Mouse (Mus musculus) heart, embryonic 16.5 days (tissue): ENCODE results near the gene Ufd1. TPM values are rescaled to one million over a fixed set of nuclear protein-coding genes. Genes with fewer than 3 reads are reported as not detected.
A peak's percentile ranks its signal among the peaks of the same experiment; 100 is the strongest.

Source experiments
- ATAC-seq: fragments of 200-750 bp; cut with Nextera tagmentation; replicated peaks from 2 replicates; pipeline ENCODE4 v1.8.0; 2017; ENCODE audit warnings: moderate number of reproducible peaks; ENCODE audit not compliant: insufficient read depth, low FRiP score; ENCODE audit errors: extremely low read depth
- H3K27ac ChIP-seq: fragments of 300-500 bp; sonication (generic); 2 replicates; pipeline ENCODE4 v1.5.1; 2014; ENCODE audit warnings: mild to moderate bottlenecking, low read length, control low read depth, moderate library complexity
- H3K27me3 ChIP-seq: fragments of 300-500 bp; sonication (generic); 2 replicates; pipeline ENCODE4 v1.6.1; 2014; ENCODE audit warnings: low read length, mixed read lengths; ENCODE audit not compliant: control insufficient read depth, insufficient read depth
- H3K36me3 ChIP-seq: fragments of 300-500 bp; sonication (generic); 2 replicates; pipeline ENCODE4 v1.6.1; 2014; ENCODE audit not compliant: control insufficient read depth, insufficient read depth
- H3K4me1 ChIP-seq: fragments of 300-500 bp; sonication (generic); 2 replicates; pipeline ENCODE4 v1.6.1; 2014; ENCODE audit warnings: low read length, mixed read lengths; ENCODE audit not compliant: control insufficient read depth, insufficient read depth
- H3K4me2 ChIP-seq: fragments of 300-500 bp; sonication (generic); 2 replicates; pipeline ENCODE4 v1.6.1; 2014; ENCODE audit warnings: low read depth, mild to moderate bottlenecking, control low read depth, low read length
- H3K4me3 ChIP-seq: fragments of 300-500 bp; sonication (generic); 2 replicates; pipeline ENCODE4 v1.5.1; 2014; ENCODE audit warnings: mild to moderate bottlenecking, control low read depth, low read length
- H3K9ac ChIP-seq: fragments of 300-500 bp; sonication (generic); 2 replicates; pipeline ENCODE4 v1.6.1; 2014; ENCODE audit warnings: low read length, control low read depth
- H3K9me3 ChIP-seq: fragments of 300-500 bp; sonication (generic); replicated peaks from 2 replicates; pipeline ENCODE4 v1.6.1; 2016; ENCODE audit warnings: low read length; ENCODE audit not compliant: control insufficient read depth
- WGBS: fragments of 180-500 bp; shearing (Covaris S2); extraction: QIAGEN DNeasy Blood & Tissue Kit; methylation state at CpG from one replicate; pipeline ENCODE4 v1.1.7; 2014; 5-methylcytosine and 5-hydroxymethylcytosine counted together
- polyA plus RNA-seq: library from polyadenylated mRNA; unstranded; fragments of >200 nt; fragmentation: Nextera tagmentation; extraction: Ambion mirVana; gene quantifications from 2 replicates; pipeline ENCODE4 v1.2.1, GENCODE M21; 2015

Gene Ufd1
- polyA plus RNA-seq, 1 experiment from 2014 or later: 75.5 TPM

DNA sequence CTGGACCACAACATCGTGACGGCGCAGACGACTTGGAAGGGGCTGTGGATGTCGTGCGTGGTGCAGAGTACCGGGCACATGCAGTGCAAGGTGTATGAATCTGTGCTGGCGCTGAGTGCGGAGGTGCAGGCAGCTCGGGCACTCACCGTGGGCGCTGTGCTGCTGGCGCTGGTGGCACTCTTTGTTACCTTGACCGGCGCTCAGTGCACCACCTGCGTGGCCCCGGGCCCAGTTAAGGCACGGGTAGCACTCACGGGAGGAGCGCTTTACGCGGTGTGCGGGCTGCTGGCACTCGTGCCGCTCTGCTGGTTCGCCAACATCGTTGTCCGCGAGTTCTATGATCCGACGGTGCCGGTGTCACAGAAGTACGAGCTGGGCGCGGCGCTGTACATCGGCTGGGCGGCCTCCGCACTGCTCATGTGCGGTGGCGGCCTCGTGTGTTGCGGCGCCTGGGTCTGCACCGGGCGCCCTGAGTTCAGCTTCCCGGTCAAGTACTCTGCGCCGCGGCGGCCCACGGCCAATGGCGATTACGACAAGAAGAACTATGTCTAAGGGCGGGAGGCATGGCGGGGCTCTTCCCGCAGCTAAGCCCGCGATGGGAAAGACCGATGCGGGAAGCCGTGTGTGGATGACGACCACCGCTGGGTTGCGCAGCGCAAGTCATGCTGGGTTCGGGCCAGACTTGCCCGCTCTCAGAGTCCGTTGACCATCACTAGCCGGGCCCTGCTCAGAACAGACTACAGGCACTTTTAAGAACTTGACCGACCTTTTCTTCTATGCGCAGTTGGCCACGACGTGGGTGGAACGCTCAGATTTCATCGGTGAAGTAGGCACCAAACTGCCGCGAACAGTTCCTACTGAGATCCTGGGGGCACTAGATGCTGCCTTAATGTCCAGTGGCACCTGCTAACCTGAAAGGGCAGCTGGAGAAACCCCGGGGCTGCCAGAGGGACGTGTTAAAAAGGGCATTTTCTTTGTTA is 34.2 kb upstream of the Ufd1 start:
- H3K9ac ChIP-seq: peak overlapping the region; percentile 68
- no peaks in the 10 kb centered on the region for H3K9me3 ChIP-seq
- peaks cover 5% of the 10 kb centered on the region for H3K36me3 ChIP-seq
- ATAC-seq: peak; percentile 15; the same call in 1 of the 2 replicates
- peak overlapping the region; percentile 30 for H3K27ac ChIP-seq
- peak overlapping the region; percentile 56 for H3K4me3 ChIP-seq
- H3K4me2 ChIP-seq: peak overlapping the region; percentile 69
- peaks cover 41% of the 10 kb centered on the region for H3K27me3 ChIP-seq
- peaks cover 5% of the 10 kb centered on the region; the same call in 1 of the 2 replicates for H3K4me1 ChIP-seq
- 3% methylated on average over 80 of the region's 80 CpGs for WGBS

DNA sequence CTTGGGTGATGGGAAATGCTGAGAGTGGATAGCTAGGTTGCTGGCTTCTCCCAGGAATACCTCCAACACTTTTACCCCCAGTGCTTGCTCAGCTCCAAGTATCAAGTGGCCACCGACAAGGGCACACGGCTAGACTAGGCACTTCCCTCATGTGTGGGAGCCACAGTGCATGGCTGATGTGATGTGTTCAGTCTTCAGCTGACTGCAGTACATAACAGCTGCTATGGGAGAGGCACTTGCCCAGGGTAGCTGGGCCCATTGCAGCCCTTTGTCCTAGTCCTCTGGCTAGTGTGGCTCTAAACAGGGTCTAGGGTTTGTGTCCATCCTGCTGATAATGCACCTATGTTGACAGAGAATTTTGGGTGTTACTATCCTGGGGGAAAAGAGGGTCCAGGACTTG is 33.1 kb upstream of the Ufd1 start:
- peak overlapping the region; percentile 69 for H3K4me2 ChIP-seq
- no peak for ATAC-seq
- 47% methylated on average over 2 of the region's 2 CpGs for WGBS
- H3K9me3 ChIP-seq: no peaks in the 10 kb centered on the region
- H3K27ac ChIP-seq: 0 out of 2 replicates have a peak overlapping the region, but pooled peaks have one; percentile 19
- peaks cover 5% of the 10 kb centered on the region; the same call in 1 of the 2 replicates for H3K4me1 ChIP-seq
- peak overlapping the region; percentile 56 for H3K4me3 ChIP-seq
- peaks cover 8% of the 10 kb centered on the region for H3K36me3 ChIP-seq
- peak overlapping the region; percentile 68 for H3K9ac ChIP-seq
- H3K27me3 ChIP-seq: peaks cover 41% of the 10 kb centered on the region

DNA sequence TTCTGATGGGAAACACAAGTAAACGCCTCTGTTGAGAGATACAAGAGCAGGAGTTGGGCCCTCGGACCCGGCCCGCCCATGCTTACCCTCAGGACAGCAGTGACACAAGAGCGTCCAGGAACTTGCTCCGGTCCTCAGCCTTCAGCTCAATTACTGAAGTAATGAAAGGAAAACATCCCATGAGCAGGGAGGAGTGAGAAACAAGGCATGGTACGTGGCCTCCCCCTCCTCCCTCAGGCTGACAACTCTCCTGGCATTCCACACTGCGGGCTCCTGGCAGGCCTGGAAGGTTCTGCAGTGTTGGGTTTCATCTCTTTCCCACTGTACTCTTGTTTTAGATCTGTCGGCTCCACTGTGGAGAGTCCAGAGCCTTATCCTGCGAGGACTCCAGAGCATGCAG is 29.8 kb upstream of the Ufd1 start:
- ATAC-seq: no peak
- Histone ChIP-seq H3K4me3 (no peak overlapping the region), H3K4me2 (no peak overlapping the region), H3K36me3 (peaks cover 13% of the 10 kb centered on the region), H3K27ac (no peak overlapping the region), H3K4me1 (peaks cover 2% of the 10 kb centered on the region; the same call in 1 of the 2 replicates), H3K27me3 (peaks cover 25% of the 10 kb centered on the region), H3K9me3 (no peaks in the 10 kb centered on the region), H3K9ac (no peak overlapping the region)
- WGBS: 85% methylated on average over 10 of the region's 10 CpGs

DNA sequence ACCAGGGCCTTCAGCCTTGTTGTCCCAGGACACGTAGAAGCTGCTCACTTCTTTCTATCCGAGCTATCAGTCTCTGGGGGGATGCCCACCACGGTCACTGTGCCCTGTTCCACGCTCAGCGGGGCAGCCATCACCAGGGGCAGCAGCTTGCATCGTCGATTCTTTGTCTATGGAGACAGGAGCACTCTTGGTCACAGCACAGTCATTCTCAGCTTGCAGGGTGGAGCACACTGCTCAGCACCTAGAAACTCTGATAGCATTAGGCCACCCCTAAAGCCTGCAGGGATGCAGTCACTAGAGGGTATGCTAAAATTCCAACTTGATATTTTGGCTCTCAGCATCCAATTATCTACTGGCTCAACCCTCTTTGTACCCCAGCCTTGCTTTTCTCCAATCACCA is 26.6 kb upstream of the Ufd1 start:
- ATAC-seq: no peak
- no peak overlapping the region for H3K4me2 ChIP-seq
- H3K4me1 ChIP-seq: no peaks in the 10 kb centered on the region
- 88% methylated on average over 7 of the region's 7 CpGs for WGBS
- no peak overlapping the region for H3K9ac ChIP-seq
- H3K27me3 ChIP-seq: no peaks in the 10 kb centered on the region
- no peak overlapping the region for H3K27ac ChIP-seq
- H3K9me3 ChIP-seq: no peaks in the 10 kb centered on the region
- H3K4me3 ChIP-seq: no peak overlapping the region
- H3K36me3 ChIP-seq: peaks cover 19% of the 10 kb centered on the region

DNA sequence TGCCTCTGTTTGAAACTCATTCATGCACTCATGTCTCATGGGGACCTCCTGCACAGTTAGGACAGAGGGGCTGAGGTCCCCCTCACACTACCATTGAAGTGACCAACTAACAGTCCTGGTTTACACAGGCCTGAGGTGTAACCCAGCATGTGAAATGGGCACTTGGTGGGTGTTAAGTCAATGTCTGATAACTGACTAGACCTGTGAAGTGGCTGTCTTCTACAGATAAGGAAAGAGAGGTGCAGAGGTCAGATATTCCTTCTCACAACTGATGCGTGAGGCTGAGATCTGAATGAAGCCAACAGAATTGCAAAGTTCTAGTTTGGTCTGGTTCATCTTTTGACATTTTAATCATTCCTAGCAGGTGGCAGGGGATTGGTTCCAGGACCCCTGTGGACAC is 26.1 kb upstream of the Ufd1 start:
- H3K27me3 ChIP-seq: no peaks in the 10 kb centered on the region
- WGBS: 62% methylated on average over 1 of the region's 1 CpGs
- H3K36me3 ChIP-seq: peaks cover 20% of the 10 kb centered on the region
- no peak overlapping the region for H3K4me3 ChIP-seq
- no peak overlapping the region for H3K9ac ChIP-seq
- H3K4me2 ChIP-seq: no peak overlapping the region
- H3K4me1 ChIP-seq: no peaks in the 10 kb centered on the region
- no peaks in the 10 kb centered on the region for H3K9me3 ChIP-seq
- H3K27ac ChIP-seq: no peak overlapping the region
- no peak for ATAC-seq

DNA sequence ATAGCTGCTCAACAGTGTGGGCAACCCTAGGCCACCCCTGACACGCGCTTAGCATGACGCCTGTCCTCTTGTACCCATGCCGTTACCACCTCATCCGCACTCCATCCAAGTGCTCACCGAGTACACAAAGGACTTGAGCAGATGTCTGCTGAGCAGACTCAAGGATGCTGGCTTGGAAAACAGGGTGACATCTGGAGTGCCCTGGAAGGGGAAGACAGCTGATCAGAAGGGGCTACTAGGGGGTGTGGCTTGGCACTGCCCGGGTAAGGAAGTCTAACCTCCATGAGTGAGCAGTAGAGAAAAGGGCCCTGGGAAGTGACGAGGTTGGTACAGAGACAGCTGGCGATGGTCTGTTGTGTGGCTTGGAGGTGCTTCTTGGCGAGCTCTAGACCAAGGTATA is 24.9 kb upstream of the Ufd1 start:
- Histone ChIP-seq H3K27ac (no peak overlapping the region), H3K9me3 (no peaks in the 10 kb centered on the region), H3K9ac (no peak overlapping the region), H3K27me3 (no peaks in the 10 kb centered on the region), H3K4me1 (no peaks in the 10 kb centered on the region), H3K36me3 (peaks cover 27% of the 10 kb centered on the region), H3K4me2 (no peak overlapping the region), H3K4me3 (no peak overlapping the region)
- no peak for ATAC-seq
- WGBS: 93% methylated on average over 10 of the region's 10 CpGs

DNA sequence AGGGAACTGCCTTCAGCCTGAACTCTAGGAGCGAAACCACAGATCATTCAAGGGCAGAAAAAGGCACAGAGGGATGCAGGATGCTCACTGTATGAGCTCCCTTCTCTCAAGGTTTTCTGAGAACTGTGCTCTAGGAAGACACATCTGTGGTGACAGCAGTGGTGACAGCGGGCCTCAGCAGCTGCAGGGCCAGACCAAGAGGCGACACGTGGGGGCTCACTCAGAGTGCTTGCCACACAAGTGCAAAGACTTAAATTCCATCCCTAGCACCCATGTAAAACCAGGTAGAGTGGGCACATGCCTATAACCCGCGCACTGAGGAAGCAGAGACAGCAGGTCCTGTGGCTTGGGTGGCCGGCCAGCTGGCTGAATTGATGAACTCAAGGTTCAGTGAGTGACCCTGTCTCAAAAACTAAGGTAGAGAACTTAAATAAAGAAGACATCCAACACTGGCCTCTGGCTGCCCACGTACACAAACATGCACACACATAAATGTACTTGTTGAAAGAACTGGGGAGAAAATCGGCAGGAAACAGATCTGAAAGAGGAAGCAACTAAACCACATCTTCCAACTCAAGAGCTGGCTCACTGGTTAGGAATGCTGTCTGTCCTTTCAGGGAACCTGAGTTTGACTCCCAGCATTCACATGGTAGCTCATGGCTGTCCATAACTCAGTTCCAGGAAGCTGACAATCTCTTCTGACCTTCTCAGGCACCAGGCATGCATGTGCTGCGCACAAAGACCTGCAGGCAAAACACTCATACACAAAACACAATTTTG is 22.8 kb upstream of the Ufd1 start:
- H3K9me3 ChIP-seq: no peaks in the 10 kb centered on the region
- no peak overlapping the region for H3K27ac ChIP-seq
- H3K4me3 ChIP-seq: no peak overlapping the region
- no peak overlapping the region for H3K9ac ChIP-seq
- no peaks in the 10 kb centered on the region for H3K4me1 ChIP-seq
- peaks cover 29% of the 10 kb centered on the region for H3K36me3 ChIP-seq
- no peak for ATAC-seq
- H3K4me2 ChIP-seq: no peak overlapping the region
- no peaks in the 10 kb centered on the region for H3K27me3 ChIP-seq
- WGBS: 80% methylated on average over 10 of the region's 10 CpGs

DNA sequence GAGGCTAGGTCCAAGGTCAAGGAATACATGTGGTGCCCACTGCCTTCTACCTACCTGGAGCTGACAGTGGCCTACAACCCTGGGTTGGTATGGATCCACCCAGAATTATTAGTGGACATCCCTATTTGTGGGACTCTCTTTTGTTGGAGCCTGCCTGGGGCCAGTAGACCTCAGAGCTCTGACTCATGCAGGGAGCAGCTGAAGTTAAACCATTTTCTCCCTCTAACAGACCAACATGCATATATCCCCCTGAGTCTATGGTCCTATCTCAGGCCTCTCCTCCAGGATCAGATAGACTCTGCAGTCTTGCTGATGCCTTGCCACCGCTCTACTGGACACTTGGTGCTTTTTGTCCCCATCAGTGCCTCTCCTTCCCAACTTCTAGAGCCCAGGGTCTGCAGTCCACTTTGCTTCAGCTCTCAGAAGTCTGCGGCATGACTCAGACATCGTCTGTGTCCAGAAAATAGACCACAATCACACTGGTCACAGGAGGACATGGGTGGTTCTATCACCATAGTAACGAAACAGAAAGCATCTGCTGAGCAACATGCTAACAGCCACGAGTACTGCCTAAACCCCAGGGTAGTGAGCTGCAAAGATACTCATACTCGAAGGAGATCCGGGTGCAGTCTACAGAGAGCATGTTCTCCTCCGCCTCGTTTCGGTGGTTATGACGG is 16.2 kb upstream of the Ufd1 start:
- Histone ChIP-seq H3K27ac (no peak overlapping the region), H3K27me3 (no peaks in the 10 kb centered on the region), H3K9ac (no peak overlapping the region), H3K4me1 (no peaks in the 10 kb centered on the region), H3K9me3 (no peaks in the 10 kb centered on the region), H3K4me2 (no peak overlapping the region), H3K4me3 (no peak overlapping the region), H3K36me3 (peaks cover 33% of the 10 kb centered on the region)
- 86% methylated on average over 11 of the region's 11 CpGs for WGBS
- no peak for ATAC-seq
